Mouse (Mus musculus) heart, adult 2 months (tissue): ENCODE measurements at regions not wholly inside any gene's neighbourhood (a gene's known extent, or its start where the extent isn't known, plus 50 kb on each side); places are given as distances from the start of the nearest gene placed in this dataset.
A peak's percentile ranks its signal among the peaks of the same experiment; 100 is the strongest.

Experiments used
- DNase-seq, 2 experiments: peaks; one replicate each; pipeline ENCODE4 v3.0.0; 2021
- H3K27ac ChIP-seq: fragments of 200-600 bp; 2 replicates; pipeline ENCODE4 v1.8.1; 2022
- H3K27me3 ChIP-seq: fragments of 200-500 bp; 2 replicates; pipeline ENCODE4 v1.6.1; 2012; ENCODE audit warnings: mild to moderate bottlenecking, low read length, inconsistent platforms, mixed read lengths; ENCODE audit not compliant: control insufficient read depth, insufficient read depth
- H3K36me3 ChIP-seq: fragments of 200-500 bp; 2 replicates; pipeline ENCODE4 v1.6.1; 2012; ENCODE audit warnings: low read length, inconsistent platforms; ENCODE audit not compliant: control insufficient read depth, insufficient read depth
- H3K4me1 ChIP-seq: fragments of 200-500 bp; 2 replicates; pipeline ENCODE4 v1.6.1; 2011; ENCODE audit warnings: low read length; ENCODE audit not compliant: control insufficient read depth, insufficient read depth
- H3K4me3 ChIP-seq: fragments of 200-600 bp; 2 replicates; pipeline ENCODE4 v1.8.1; 2022
- H3K79me2 ChIP-seq: fragments of 200-500 bp; replicated peaks from 2 replicates; pipeline ENCODE4 v1.6.1; 2012; ENCODE audit warnings: mild to moderate bottlenecking, inconsistent platforms, low read length, moderate library complexity, mixed read lengths; ENCODE audit not compliant: control insufficient read depth, insufficient read depth
- H3K9ac ChIP-seq: fragments of 200-500 bp; 2 replicates; pipeline ENCODE4 v1.6.1; 2012; ENCODE audit warnings: low read depth, mild to moderate bottlenecking, control low read depth, inconsistent platforms, low read length, mixed read lengths
- CTCF ChIP-seq: fragments of 200-600 bp; IDR thresholded peaks from 2 replicates; pipeline ENCODE4 v1.8.1; 2022; ENCODE audit warnings: antibody characterized with exemption, mild to moderate bottlenecking, moderate library complexity
- EP300 ChIP-seq: fragments of 200-500 bp; IDR thresholded peaks from 2 replicates; pipeline ENCODE4 v1.6.1; 2011; ENCODE audit warnings: low read depth, low read length, control low read depth; ENCODE audit not compliant: insufficient read depth
- POLR2A ChIP-seq: fragments of 200-500 bp; IDR thresholded peaks from 2 replicates; pipeline ENCODE4 v1.6.1; 2011; ENCODE audit warnings: mild to moderate bottlenecking, low read depth, low read length, control low read depth; ENCODE audit not compliant: insufficient read depth
- WGBS: fragments of 180-500 bp; shearing (Covaris S2); methylation state at CpG from one replicate; pipeline ENCODE4 v1.1.7; 2018; 5-methylcytosine and 5-hydroxymethylcytosine counted together
- intact Hi-C: fragments of 180-260 bp; cut with DNase I; formaldehyde crosslinking; loops from one replicate; pipeline ENCODE4 v1.15.1; 2025

DNA sequence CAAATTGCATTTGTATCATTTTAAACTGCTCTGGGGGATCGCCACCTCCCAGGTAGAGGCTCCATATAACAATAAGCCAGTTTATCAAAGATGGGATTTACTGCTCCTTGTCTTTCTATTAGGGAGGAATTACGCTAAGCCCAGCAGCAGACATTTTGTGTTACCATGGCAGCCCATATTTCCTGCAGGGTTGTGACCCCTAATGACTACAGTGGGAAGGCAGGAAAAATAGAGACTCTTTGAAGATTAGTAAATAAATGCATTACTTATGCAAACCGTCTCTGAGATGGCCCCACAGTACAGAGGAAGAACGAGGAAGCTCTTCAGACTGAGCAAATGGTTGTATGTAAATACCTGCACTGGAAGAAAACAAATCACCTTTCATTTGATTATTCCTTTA, 237.5 kb upstream of the Zic3 start:
- Histone ChIP-seq H3K9ac (no peak overlapping the region), H3K4me3 (no peak overlapping the region), H3K27ac (no peak overlapping the region), H3K27me3 (no peaks in the 10 kb centered on the region), H3K36me3 (no peaks in the 10 kb centered on the region), H3K79me2 (no peaks in the 10 kb centered on the region), H3K4me1 (no peaks in the 10 kb centered on the region)
- WGBS, result 72% methylated on average over 4 of the region's 4 CpGs
- DNase-seq, result no peak
- intact Hi-C loops, result no loop called here
- TF ChIP-seq EP300 (no peak), POLR2A (no peak), CTCF (no peak)

DNA sequence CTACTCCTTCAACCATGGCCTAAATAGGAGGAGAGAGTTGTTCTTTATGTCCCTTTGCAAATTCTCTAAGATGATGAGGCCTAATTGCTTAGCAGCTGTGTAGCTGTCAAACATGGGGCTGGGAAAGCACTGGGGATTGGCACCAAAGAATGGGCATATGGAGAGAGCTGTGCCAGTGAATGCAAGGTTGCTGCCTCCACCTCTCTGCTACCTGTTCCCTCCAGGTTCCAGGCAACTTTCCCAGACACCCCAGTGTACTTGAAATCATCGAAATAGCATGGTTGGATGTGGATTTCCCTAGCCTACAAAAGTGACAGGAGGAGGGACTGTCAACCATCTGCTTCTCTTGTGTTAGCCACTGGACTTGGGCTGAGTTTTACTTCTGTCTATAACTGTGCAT, 234.9 kb upstream of the Zic3 start:
- H3K27ac ChIP-seq, result no peak overlapping the region
- no peak for TF ChIP-seq EP300
- TF ChIP-seq POLR2A, result no peak
- no peak for TF ChIP-seq CTCF
- WGBS, result 46% methylated on average over 1 of the region's 1 CpGs
- no peaks in the 10 kb centered on the region for H3K4me1 ChIP-seq
- H3K9ac ChIP-seq, result no peak overlapping the region
- no peaks in the 10 kb centered on the region for H3K79me2 ChIP-seq
- H3K36me3 ChIP-seq, result no peaks in the 10 kb centered on the region
- DNase-seq, result no peak
- H3K4me3 ChIP-seq, result no peak overlapping the region
- no peaks in the 10 kb centered on the region for H3K27me3 ChIP-seq
- intact Hi-C loops, result no loop called here

DNA sequence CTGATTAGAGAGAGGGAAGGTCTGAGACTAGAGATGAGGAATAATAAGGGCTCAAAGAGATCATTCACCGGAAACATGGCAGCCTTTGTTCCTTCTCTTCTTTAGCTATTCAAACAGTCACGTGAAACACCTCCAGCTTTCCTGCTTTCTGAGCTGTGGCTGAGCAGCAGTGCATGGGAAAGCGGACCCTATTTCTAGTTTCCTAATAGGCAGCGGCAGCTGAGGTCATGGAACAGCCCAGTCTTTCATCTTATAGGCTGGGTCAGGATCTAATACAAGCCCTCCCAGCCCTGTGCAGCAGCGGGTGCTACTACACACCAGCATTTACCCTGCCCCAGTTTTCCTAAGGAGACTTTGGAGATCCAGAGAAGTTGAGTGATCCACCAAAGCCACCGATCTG, 224.5 kb upstream of the Zic3 start:
- no peak for TF ChIP-seq CTCF
- no peak for TF ChIP-seq EP300
- no peak for TF ChIP-seq POLR2A
- H3K4me1 ChIP-seq, result no peaks in the 10 kb centered on the region; the same call in 1 of the 2 replicates
- no peak overlapping the region for H3K4me3 ChIP-seq
- no peak for DNase-seq
- H3K27ac ChIP-seq, result no peak overlapping the region
- H3K9ac ChIP-seq, result no peak overlapping the region
- intact Hi-C loops, result no loop called here
- WGBS, result 65% methylated on average over 6 of the region's 6 CpGs
- no peaks in the 10 kb centered on the region for H3K79me2 ChIP-seq
- H3K27me3 ChIP-seq, result no peaks in the 10 kb centered on the region
- H3K36me3 ChIP-seq, result no peaks in the 10 kb centered on the region

DNA sequence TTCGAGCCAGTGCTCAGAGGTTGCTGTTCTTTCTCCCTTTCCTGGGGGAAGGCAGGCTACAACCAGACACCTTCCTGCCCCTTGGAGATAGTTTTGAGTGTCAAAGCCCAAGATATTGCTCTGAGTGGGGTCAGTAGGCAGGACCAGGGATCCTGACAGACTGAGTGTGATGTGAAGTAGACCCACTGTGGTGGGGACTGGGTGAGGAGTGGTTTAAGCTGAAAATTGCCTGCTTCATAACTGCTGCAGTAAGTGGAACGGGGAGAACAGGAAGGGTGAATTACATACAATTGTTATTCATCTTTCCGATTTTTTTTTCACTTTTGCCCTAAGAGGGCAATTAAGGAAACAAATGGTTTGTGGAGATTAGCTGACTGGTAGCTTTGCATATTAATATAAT, 224.1 kb upstream of the Zic3 start:
- 28% methylated on average over 3 of the region's 3 CpGs for WGBS
- Histone ChIP-seq H3K79me2 (no peaks in the 10 kb centered on the region), H3K4me1 (no peaks in the 10 kb centered on the region; the same call in 1 of the 2 replicates), H3K27me3 (no peaks in the 10 kb centered on the region), H3K9ac (no peak overlapping the region), H3K27ac (no peak overlapping the region), H3K4me3 (no peak overlapping the region), H3K36me3 (no peaks in the 10 kb centered on the region)
- no peak for DNase-seq
- intact Hi-C loops, result no loop called here
- TF ChIP-seq POLR2A (no peak), EP300 (no peak), CTCF (no peak)

DNA sequence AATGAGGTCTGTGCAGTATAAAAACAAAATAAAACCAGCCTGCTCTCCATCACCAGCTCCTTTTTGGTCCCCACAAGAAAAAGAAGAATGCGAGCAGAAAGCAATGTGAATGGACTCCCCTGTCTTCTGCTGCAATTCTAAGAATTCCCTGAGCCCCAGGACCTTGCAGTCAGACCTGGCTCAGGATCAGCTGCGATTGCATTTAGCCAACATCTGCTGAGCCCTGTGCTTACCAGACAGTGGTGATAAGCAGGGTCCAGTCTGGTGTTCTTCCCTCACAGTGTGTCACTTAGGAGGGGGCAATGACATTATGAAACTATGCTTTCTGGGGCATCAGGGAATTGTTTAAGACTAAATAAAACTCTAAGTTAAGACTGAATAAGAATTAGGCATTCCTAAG, 223.6 kb upstream of the Zic3 start:
- Histone ChIP-seq H3K9ac (no peak overlapping the region), H3K27ac (no peak overlapping the region), H3K79me2 (no peaks in the 10 kb centered on the region), H3K27me3 (no peaks in the 10 kb centered on the region), H3K36me3 (no peaks in the 10 kb centered on the region), H3K4me3 (no peak overlapping the region), H3K4me1 (no peaks in the 10 kb centered on the region; the same call in 1 of the 2 replicates)
- TF ChIP-seq CTCF, result no peak
- no peak for TF ChIP-seq EP300
- TF ChIP-seq POLR2A, result no peak
- DNase-seq, result peak in 1 of 2 experiments; percentile 4
- intact Hi-C loops, result no loop called here
- WGBS, result 21% methylated on average over 2 of the region's 2 CpGs
